Mouse (Mus musculus) C2C12 (cell line): ENCODE data around the gene Gper1. TPM values are rescaled to one million over a fixed set of nuclear protein-coding genes. Genes with fewer than 3 reads are reported as not detected.

Source experiments
- H3K27me3 ChIP-seq: one replicate; pipeline ENCODE4 v1.6.1; 2011; ENCODE audit not compliant: control insufficient read depth, insufficient read depth, insufficient read length
- H3K36me3 ChIP-seq: one replicate; pipeline ENCODE4 v1.6.1; 2011; ENCODE audit not compliant: control insufficient read depth, insufficient read depth
- H3K4me3 ChIP-seq: one replicate; pipeline ENCODE4 v1.5.1; 2011; ENCODE audit warnings: mild to moderate bottlenecking, control low read depth; ENCODE audit not compliant: poor library complexity, insufficient read depth, severe bottlenecking
- H3K79me2 ChIP-seq: one replicate; pipeline ENCODE4 v1.6.1; 2011; ENCODE audit not compliant: control insufficient read depth, insufficient read depth
- H3K79me3 ChIP-seq: one replicate; pipeline ENCODE4 v1.6.1; 2011; ENCODE audit warnings: low read depth, control low read depth
- H3ac ChIP-seq: one replicate; pipeline ENCODE3; 2011; ENCODE audit warnings: low read depth; ENCODE audit not compliant: control insufficient read depth, insufficient read length
- CEBPB ChIP-seq: IDR thresholded peaks from one replicate; pipeline ENCODE4 v1.6.1; 2011; ENCODE audit warnings: low read depth, mild to moderate bottlenecking, control low read depth, moderate library complexity
- CTCF ChIP-seq: IDR thresholded peaks from one replicate; pipeline ENCODE4 v1.5.1; 2011; ENCODE audit not compliant: control insufficient read depth, insufficient read depth, insufficient read length
- FOSL1 ChIP-seq: IDR thresholded peaks from one replicate; pipeline ENCODE4 v1.8.0; 2011; ENCODE audit warnings: mild to moderate bottlenecking, low read length; ENCODE audit not compliant: poor library complexity, insufficient read depth, severe bottlenecking
- MAX ChIP-seq: IDR thresholded peaks from one replicate; pipeline ENCODE4 v1.6.1; 2011; ENCODE audit warnings: mild to moderate bottlenecking, control low read depth
- MYOD1 ChIP-seq: IDR thresholded peaks from one replicate; pipeline ENCODE4 v1.6.1; 2011; ENCODE audit warnings: low read depth; ENCODE audit not compliant: control insufficient read depth, insufficient read length
- MYOG ChIP-seq: IDR thresholded peaks from one replicate; pipeline ENCODE4 v1.6.1; 2011; ENCODE audit not compliant: control insufficient read depth, insufficient read length; ENCODE audit errors: extremely low read depth
- USF1 ChIP-seq: IDR thresholded peaks from one replicate; pipeline ENCODE4 v1.6.1; 2011; ENCODE audit warnings: low read depth, mild to moderate bottlenecking, control low read depth, moderate library complexity
- polyA plus RNA-seq: library from polyadenylated mRNA; unstranded; fragments of >200 nt; fragmentation: generic; extraction: Trizol; gene quantifications from one replicate; pipeline ENCODE4 v1.2.1, GENCODE M21; 2012; ENCODE audit warnings: missing spikeins

The Gper1 gene
- polyA plus RNA-seq, 1 experiment = 18.8 TPM

DNA sequence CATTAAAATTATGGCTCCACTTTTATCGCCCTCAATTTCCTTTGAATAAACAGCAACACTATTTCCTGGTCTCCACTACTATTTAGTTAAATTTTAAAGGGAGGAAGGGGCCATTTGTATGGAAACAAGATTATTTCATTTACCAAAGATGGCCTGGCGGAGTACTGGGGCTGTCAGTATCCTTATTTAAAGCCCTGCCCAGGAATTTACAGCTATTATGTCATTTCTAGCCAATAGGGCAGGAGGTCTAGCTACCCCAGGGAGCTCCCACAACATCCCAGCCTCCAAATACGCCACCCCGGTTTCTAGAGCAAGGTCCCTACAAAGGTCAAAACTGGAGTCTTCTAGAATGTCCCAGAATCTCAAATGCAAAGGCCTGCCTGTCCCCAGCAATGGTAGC, 9.4 kb upstream of the Gper1 start:
- Histone ChIP-seq H3K79me3 (no peaks in the 10 kb centered on the region), H3K4me3 (no peak overlapping the region), H3K79me2 (no peaks in the 10 kb centered on the region), H3K36me3 (no peaks in the 10 kb centered on the region), H3K27me3 (no peaks in the 10 kb centered on the region), H3ac (no peak overlapping the region)
- TF ChIP-seq CEBPB (no peak), USF1 (no peak), MYOG (no peak), MAX (no peak), FOSL1 (no peak), CTCF (no peak), MYOD1 (no peak)

DNA sequence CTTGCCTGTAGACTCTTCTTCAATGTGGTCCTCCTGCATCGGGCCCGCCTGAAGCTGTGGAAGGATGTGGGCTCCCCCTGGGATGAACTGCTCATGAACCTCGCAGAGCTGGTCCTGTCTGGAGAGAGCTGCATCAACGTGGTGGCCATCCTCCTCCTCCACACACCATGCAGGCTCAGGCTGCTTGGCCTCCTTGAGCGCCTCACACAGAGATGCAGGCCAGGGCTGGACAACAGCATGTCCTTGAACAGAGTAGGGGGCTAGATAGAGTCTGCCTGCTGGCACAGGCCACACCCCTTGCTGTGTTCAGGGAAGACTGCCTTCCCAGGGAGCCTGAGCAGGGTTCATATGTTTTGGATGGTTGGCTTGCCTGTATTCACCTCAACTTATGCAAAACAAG, 8.0 kb upstream of the Gper1 start:
- Histone ChIP-seq H3K36me3 (no peaks in the 10 kb centered on the region), H3K4me3 (no peak overlapping the region), H3ac (no peak overlapping the region), H3K79me3 (no peaks in the 10 kb centered on the region), H3K27me3 (no peaks in the 10 kb centered on the region), H3K79me2 (no peaks in the 10 kb centered on the region)
- TF ChIP-seq MYOD1 = no peak
- no peak for TF ChIP-seq CEBPB
- TF ChIP-seq MAX = no peak

DNA sequence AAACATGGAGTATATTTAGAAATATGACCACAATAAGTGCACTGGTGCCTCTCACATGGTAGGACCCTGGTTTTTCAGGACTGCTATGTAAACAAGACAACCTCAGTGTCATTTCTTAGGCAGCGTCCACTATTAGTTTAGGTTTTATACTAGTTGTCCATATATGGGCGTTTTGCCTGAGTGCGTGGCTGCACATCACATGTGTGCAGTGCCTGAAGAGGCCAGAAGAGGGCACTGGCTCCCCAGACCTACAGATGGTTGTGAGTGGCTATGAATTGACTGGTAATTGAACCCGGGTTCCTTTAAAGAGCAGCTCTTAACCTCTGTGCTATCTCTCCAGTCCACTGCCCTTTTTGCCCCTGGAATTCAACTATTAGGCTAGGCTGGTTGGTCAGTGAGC, 6.0 kb upstream of the Gper1 start:
- Histone ChIP-seq H3K4me3 (no peak overlapping the region), H3K27me3 (no peaks in the 10 kb centered on the region), H3ac (no peak overlapping the region), H3K36me3 (no peaks in the 10 kb centered on the region), H3K79me2 (no peaks in the 10 kb centered on the region), H3K79me3 (peaks cover under 1% of the 10 kb centered on the region)
- TF ChIP-seq MAX (no peak), MYOD1 (no peak), CEBPB (no peak), MYOG (no peak), FOSL1 (no peak), USF1 (no peak), CTCF (no peak)

DNA sequence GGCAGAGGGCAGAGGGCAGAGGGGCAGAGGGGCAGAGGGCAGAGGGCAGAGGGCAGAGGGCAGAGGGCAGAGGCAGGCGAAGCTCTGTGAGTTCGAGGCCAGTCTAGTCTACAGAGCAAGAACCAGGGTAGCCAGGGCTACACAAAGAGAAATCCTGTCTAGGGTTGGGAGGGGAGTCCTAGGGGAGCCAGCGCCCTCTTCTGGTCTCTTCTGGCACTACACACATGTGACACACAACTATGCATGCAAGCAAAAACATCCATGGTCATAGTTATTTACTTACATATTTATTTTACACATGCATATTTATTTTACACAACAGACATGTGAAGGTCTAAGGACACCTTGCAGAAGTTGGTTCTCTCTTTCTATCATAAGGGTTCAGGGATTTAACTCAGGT, 5.5 kb upstream of the Gper1 start:
- TF ChIP-seq FOSL1 = no peak
- H3K36me3 ChIP-seq = no peaks in the 10 kb centered on the region
- H3K79me2 ChIP-seq = no peaks in the 10 kb centered on the region
- H3K4me3 ChIP-seq = no peak overlapping the region
- H3ac ChIP-seq = no peak overlapping the region
- peaks cover 1% of the 10 kb centered on the region for H3K79me3 ChIP-seq
- no peaks in the 10 kb centered on the region for H3K27me3 ChIP-seq

DNA sequence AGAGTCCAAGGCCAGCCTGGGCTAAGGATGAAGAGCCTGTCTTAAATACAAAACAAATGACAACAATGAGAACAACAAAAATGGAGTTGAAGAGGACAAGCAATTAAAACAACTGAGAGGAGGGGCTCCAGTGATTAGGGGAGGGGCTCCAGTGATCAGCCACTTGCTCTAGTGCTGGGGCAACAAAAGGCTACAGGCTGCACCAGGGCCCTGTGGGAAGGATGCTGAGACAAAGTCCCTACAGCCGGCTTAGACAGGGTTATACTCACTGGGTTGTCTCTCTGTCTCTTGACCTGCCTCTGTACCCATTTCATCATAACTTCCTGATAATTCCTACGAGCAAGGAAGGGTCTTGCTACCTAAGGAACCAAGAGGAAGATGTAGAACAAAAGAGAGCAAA, 4.8 kb upstream of the Gper1 start:
- Histone ChIP-seq H3ac (no peak overlapping the region), H3K79me2 (peaks cover 1% of the 10 kb centered on the region), H3K79me3 (peaks cover 1% of the 10 kb centered on the region), H3K36me3 (no peaks in the 10 kb centered on the region), H3K27me3 (no peaks in the 10 kb centered on the region), H3K4me3 (no peak overlapping the region)
- no peak for TF ChIP-seq FOSL1
- TF ChIP-seq MYOD1 = no peak
- no peak for TF ChIP-seq USF1
- no peak for TF ChIP-seq CTCF
- no peak for TF ChIP-seq MAX
- TF ChIP-seq MYOG = no peak

DNA sequence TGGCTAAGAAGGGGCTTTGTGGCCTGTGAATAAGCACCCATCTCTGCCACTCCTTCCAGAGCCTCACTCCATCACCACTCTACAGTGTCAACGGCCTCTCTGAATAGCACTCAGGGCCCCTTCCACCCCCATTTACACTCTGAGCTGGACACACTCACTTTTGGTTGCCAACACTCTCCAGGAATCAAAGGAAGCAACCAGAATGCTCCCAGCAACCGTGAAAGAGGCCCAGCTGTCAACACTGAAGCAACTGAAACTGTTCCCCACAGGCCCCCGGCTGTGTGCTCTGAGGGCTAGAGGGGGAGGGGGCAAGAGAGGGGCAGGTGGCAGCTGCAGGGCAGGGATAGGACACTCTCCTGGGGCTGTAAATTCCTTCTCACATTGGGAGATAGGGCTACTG, 4.3 kb upstream of the Gper1 start:
- no peak overlapping the region for H3K4me3 ChIP-seq
- no peak overlapping the region for H3ac ChIP-seq
- no peak for TF ChIP-seq FOSL1
- TF ChIP-seq MYOG = no peak
- no peak for TF ChIP-seq CTCF
- TF ChIP-seq MAX = no peak
- TF ChIP-seq MYOD1 = no peak
- TF ChIP-seq USF1 = no peak
- no peak for TF ChIP-seq CEBPB
- H3K27me3 ChIP-seq = no peaks in the 10 kb centered on the region
- H3K79me2 ChIP-seq = peaks cover 7% of the 10 kb centered on the region
- H3K36me3 ChIP-seq = no peaks in the 10 kb centered on the region
- peaks cover 1% of the 10 kb centered on the region for H3K79me3 ChIP-seq

DNA sequence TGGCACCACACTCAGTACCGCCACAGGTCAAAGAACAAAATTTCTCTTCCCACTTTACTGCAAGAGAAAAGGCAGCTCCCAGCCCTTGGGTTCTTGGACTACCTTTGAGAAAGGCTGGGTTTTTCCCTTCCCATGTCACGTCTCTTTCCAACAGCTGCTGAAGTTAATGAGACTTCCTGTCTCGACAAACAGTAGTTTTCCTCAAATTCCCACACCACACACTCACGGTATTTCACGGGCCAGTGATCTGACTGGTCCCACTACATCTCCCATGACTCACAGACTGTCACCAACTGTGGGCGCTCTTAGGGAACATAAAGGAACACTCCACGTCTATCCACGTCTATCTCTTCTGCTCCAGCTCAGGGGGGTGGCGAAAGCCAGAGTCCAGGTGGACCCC, 2.2 kb downstream of the Gper1 start:
- Histone ChIP-seq H3K79me2 (peaks cover 17% of the 10 kb centered on the region), H3ac (no peak overlapping the region), H3K27me3 (no peaks in the 10 kb centered on the region), H3K36me3 (no peaks in the 10 kb centered on the region), H3K4me3 (no peak overlapping the region), H3K79me3 (peaks cover 1% of the 10 kb centered on the region)
- no peak for TF ChIP-seq MYOD1
- no peak for TF ChIP-seq CTCF
- no peak for TF ChIP-seq MYOG
- no peak for TF ChIP-seq CEBPB
- no peak for TF ChIP-seq USF1
- TF ChIP-seq FOSL1 = no peak
- no peak for TF ChIP-seq MAX
